Mouse (Mus musculus) forebrain, postnatal 0 days (tissue): ENCODE data around the gene Eri3. TPM values are rescaled to one million over a fixed set of nuclear protein-coding genes. Genes with fewer than 3 reads are reported as not detected.

Source experiments
- ATAC-seq: fragments of 200-750 bp; cut with Nextera tagmentation; 2 replicates; pipeline ENCODE4 v1.8.0; 2017; ENCODE audit warnings: mild to moderate bottlenecking, moderate library complexity
- DNase-seq: peaks from one replicate; pipeline ENCODE4 v3.0.0-alpha.2; 2015
- H3K27ac ChIP-seq: fragments of 300-500 bp; sonication (generic); 2 replicates; pipeline ENCODE4 v1.5.1; 2014; ENCODE audit warnings: low read depth, mild to moderate bottlenecking, antibody characterized with exemption, low read length, moderate library complexity, mixed read lengths
- H3K27me3 ChIP-seq: fragments of 300-500 bp; sonication (generic); 2 replicates; pipeline ENCODE4 v1.6.1; 2014; ENCODE audit warnings: mild to moderate bottlenecking, low read length, mixed read lengths; ENCODE audit not compliant: insufficient read depth
- H3K36me3 ChIP-seq: fragments of 300-500 bp; sonication (generic); 2 replicates; pipeline ENCODE4 v1.6.1; 2014; ENCODE audit warnings: mild to moderate bottlenecking, moderate library complexity; ENCODE audit not compliant: insufficient read depth
- H3K4me1 ChIP-seq: fragments of 300-500 bp; sonication (generic); 2 replicates; pipeline ENCODE4 v1.6.1; 2014; ENCODE audit warnings: antibody characterized with exemption; ENCODE audit not compliant: insufficient read depth
- H3K4me2 ChIP-seq: fragments of 300-500 bp; sonication (generic); 2 replicates; pipeline ENCODE4 v1.6.1; 2014; ENCODE audit warnings: low read depth, mild to moderate bottlenecking, moderate library complexity
- H3K4me3 ChIP-seq: fragments of 300-500 bp; sonication (generic); 2 replicates; pipeline ENCODE4 v1.5.1; 2014; ENCODE audit warnings: low read depth, low read length, mixed read lengths
- H3K9ac ChIP-seq: fragments of 300-500 bp; sonication (generic); 2 replicates; pipeline ENCODE4 v1.6.1; 2014; ENCODE audit warnings: mild to moderate bottlenecking
- H3K9me3 ChIP-seq: fragments of 300-500 bp; sonication (generic); 2 replicates; pipeline ENCODE4 v1.6.1; 2016; ENCODE audit warnings: low read length
- CTCF ChIP-seq: sonication (generic); IDR thresholded peaks from 2 replicates; pipeline ENCODE4 v1.5.1; 2016; ENCODE audit warnings: antibody characterized with exemption, control low read depth, low read depth
- WGBS: fragments of 180-500 bp; shearing (Covaris S2); extraction: QIAGEN DNeasy Blood & Tissue Kit; methylation state at CpG from one replicate; pipeline ENCODE4 v1.1.7; 2014; 5-methylcytosine and 5-hydroxymethylcytosine counted together
- polyA plus RNA-seq: library from polyadenylated mRNA; unstranded; fragments of >200 nt; fragmentation: Nextera tagmentation; extraction: Ambion mirVana; gene quantifications from 2 replicates; pipeline ENCODE4 v1.2.1, GENCODE M21; 2015
- total RNA-seq: library from RNA; depleted of rRNA; stranded (reverse); fragments of >200 nt; gene quantifications from 2 replicates; pipeline ENCODE4 v1.2.3, GENCODE M21; 2014

The Eri3 gene
- total and polyA plus RNA-seq, 2 experiments from 2014 or later = 269 to 379 TPM

DNA sequence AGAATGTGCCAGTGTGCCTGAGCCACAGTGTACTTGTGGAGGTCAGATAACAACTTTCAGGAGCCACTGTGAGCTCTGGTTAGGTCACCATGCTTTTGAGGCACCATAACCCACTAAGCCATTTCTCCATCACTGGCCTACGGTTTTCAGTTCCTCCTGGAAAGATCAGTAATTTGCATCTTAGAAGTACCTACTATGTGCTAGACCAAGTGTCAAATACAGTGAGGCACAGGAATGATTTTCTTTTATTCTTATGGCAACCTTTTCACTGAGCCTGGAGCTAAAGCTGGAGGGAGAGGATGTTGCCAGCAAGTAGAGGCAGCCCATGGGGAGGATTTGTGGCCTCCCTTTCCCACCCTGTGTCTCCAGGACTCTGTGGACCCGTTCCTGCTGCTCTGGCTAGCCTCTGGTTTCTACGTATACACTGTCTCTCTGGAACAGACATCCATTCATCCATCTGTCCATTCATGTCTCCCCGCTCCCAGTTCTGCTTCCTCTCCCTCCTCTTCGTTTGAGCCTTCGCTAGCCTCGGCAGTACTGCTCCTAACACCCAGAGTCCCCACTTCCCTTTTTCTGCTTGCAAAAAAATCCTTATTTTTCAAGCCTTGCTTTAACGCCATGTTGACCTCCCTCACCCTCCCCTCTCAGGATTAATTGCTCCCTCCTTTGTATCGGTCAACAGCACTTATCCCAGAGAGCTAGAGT, 14.5 kb upstream of the Eri3 start:
- WGBS = 44% methylated on average over 9 of the region's 9 CpGs
- no peaks in the 10 kb centered on the region for H3K27me3 ChIP-seq
- no peak for TF ChIP-seq CTCF

GRCm38 (mm10) chr4:117537002-117537401, 13.2 kb upstream of the Eri3 start:
- Histone ChIP-seq H3K9ac (no peak overlapping the region), H3K9me3 (no peaks in the 10 kb centered on the region), H3K27ac (no peak overlapping the region), H3K4me2 (no peak overlapping the region), H3K4me1 (no peaks in the 10 kb centered on the region), H3K36me3 (no peaks in the 10 kb centered on the region), H3K4me3 (no peak overlapping the region), H3K27me3 (no peaks in the 10 kb centered on the region)
- ATAC-seq = no peak
- no peak for TF ChIP-seq CTCF
- no peak for DNase-seq
- WGBS = 84% methylated on average over 7 of the region's 7 CpGs

More for the DNA sequence above, 14.5 kb upstream of the Eri3 start:
- Histone ChIP-seq H3K36me3 (no peaks in the 10 kb centered on the region), H3K4me3 (no peak overlapping the region), H3K27ac (no peak overlapping the region), H3K4me1 (no peaks in the 10 kb centered on the region), H3K9me3 (no peaks in the 10 kb centered on the region), H3K9ac (no peak overlapping the region), H3K4me2 (no peak overlapping the region)
- DNase-seq = no peak
- ATAC-seq = no peak

- Histone ChIP-seq H3K4me2 (no peak overlapping the region), H3K9me3 (no peaks in the 10 kb centered on the region), H3K9ac (no peak overlapping the region), H3K4me3 (no peak overlapping the region), H3K27ac (no peak overlapping the region), H3K4me1 (no peaks in the 10 kb centered on the region), H3K27me3 (no peaks in the 10 kb centered on the region), H3K36me3 (no peaks in the 10 kb centered on the region)
- no peak for DNase-seq
- TF ChIP-seq CTCF = no peak
- 80% methylated on average over 8 of the region's 8 CpGs for WGBS
- no peak for ATAC-seq
Measured at GRCm38 (mm10) chr4:117539329-117539980, 10.7 kb upstream of the Eri3 start.

GRCm38 (mm10) chr4:117540571-117540970, 9.6 kb upstream of the Eri3 start:
- 79% methylated on average over 5 of the region's 5 CpGs for WGBS
- H3K9me3 ChIP-seq = no peaks in the 10 kb centered on the region
- H3K4me3 ChIP-seq = no peak overlapping the region
- TF ChIP-seq CTCF = no peak
- no peaks in the 10 kb centered on the region for H3K27me3 ChIP-seq
- DNase-seq = no peak
- H3K9ac ChIP-seq = no peak overlapping the region
- ATAC-seq = no peak
- no peak overlapping the region for H3K4me2 ChIP-seq
- H3K27ac ChIP-seq = no peak overlapping the region
- no peaks in the 10 kb centered on the region for H3K36me3 ChIP-seq
- no peaks in the 10 kb centered on the region for H3K4me1 ChIP-seq

- 91% methylated on average over 3 of the region's 3 CpGs for WGBS
- Histone ChIP-seq H3K27me3 (no peaks in the 10 kb centered on the region), H3K4me1 (peaks cover 6% of the 10 kb centered on the region; the same call in 1 of the 2 replicates), H3K36me3 (no peaks in the 10 kb centered on the region), H3K4me3 (no peak overlapping the region), H3K27ac (no peak overlapping the region), H3K4me2 (no peak overlapping the region), H3K9ac (no peak overlapping the region), H3K9me3 (no peaks in the 10 kb centered on the region)
- ATAC-seq (no peak), DNase-seq (no peak)
- TF ChIP-seq CTCF = no peak
Measured at GRCm38 (mm10) chr4:117545448-117545847, 4.7 kb upstream of the Eri3 start.

DNA sequence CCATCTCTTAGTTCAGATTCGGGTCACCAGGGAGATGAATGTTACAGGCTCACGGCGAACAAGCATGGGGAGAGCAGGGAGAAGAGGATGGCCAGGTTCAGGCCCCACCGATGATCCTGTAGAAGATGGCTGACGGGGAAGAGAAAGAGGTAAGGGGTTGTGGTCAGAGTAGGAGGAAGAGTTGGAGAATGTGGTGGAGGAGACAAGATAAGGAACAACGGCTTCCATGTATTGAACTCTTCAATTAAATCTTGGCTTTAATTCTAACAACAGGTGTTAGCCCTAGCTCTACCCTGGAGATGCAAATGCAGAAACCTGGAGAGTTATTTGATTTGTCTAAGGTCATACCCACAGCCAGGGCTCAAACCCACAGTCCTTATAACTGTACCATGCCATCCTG, 3.5 kb upstream of the Eri3 start:
- DNase-seq (no peak), ATAC-seq (no peak)
- Histone ChIP-seq H3K4me3 (no peak overlapping the region), H3K27me3 (no peaks in the 10 kb centered on the region), H3K4me2 (no peak overlapping the region), H3K4me1 (peaks cover 13% of the 10 kb centered on the region), H3K9me3 (no peaks in the 10 kb centered on the region), H3K27ac (no peak overlapping the region), H3K9ac (no peak overlapping the region), H3K36me3 (no peaks in the 10 kb centered on the region)
- no peak for TF ChIP-seq CTCF
- 93% methylated on average over 6 of the region's 6 CpGs for WGBS

- Histone ChIP-seq H3K9me3 (no peaks in the 10 kb centered on the region), H3K9ac (no peak overlapping the region), H3K4me2 (peak overlapping the region; percentile 37), H3K27ac (peak overlapping the region; percentile 67), H3K4me1 (peaks cover 18% of the 10 kb centered on the region), H3K27me3 (no peaks in the 10 kb centered on the region), H3K36me3 (no peaks in the 10 kb centered on the region), H3K4me3 (peak overlapping the region; percentile 70)
- no peak for TF ChIP-seq CTCF
- DNase-seq (no peak), ATAC-seq (no peak)
- 39% methylated on average over 6 of the region's 6 CpGs for WGBS
Measured at GRCm38 (mm10) chr4:117549576-117549975, 589 bp upstream of the Eri3 start.
